Mouse (Mus musculus): Measurements from ENCODE around the gene Zfp36.

The Zfp36 gene

GRCm38 (mm10) chr7:28383606-28384005, 3.6 kb upstream of the Zfp36 start:
- no peak for DNase-seq

- DNase-seq: no peak
These were observed 2.9 kb upstream of the Zfp36 start for GRCm38 (mm10) chr7:28382981-28383396.

DNA sequence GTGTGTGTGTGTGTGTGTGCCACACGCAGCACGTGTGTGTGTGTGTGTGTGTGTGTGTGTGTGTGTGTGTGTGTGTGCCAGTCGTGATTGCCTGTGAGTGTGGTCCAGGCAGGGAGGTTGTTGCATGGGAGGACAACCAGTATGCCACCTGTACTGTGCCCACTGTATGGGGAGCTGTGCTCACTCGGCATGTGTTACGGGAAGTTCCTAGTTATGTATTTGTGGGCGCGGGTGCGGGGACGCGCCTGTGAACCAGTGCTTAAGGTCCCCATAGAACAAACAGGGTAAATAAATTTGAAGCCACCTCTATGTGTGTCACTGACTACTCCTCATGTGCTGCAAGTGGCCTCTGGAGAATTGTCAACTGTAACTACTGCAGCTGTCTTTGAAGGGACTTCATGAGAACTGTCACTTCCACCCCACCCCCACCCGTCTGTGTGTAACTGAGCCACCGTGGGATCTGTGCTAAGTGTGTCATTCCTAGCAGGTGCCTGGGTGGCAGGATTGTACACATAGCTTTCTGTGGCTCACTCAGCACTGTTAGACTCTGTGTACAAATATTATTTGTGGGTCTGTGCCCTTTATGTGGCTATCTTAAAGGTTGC, 2.4 kb upstream of the Zfp36 start:
- no peak for DNase-seq

DNA sequence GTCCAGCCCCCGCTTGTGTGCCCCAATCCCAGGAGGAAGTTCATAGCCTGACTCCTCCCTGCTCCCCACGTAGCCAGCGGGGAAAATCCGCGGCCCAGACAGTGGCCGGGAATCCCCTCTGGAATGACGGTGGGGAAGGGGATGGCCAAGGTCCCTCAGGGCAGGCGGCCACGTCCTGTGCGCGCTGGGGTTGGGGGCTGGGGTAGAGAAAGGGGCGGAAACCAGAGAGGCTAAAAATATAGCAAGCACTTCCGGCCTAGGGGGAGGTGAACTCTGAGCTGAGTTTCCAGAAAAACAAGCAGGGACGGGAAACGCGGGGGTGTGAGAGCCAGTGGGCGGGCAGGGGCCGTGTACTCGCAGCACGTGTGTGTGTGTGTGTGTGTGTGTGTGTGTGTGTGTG, 1.9 kb upstream of the Zfp36 start:
- DNase-seq: no peak

- DNase-seq: no peak
These were observed 1.2 kb upstream of the Zfp36 start for GRCm38 (mm10) chr7:28381017-28381790.

GRCm38 (mm10) chr7:28378769-28379651, 1.0 kb downstream of the Zfp36 start:
- DNase-seq: peak; percentile 69

- DNase-seq: peak; percentile 52
These were observed 1.9 kb downstream of the Zfp36 start for GRCm38 (mm10) chr7:28378066-28378690.

DNA sequence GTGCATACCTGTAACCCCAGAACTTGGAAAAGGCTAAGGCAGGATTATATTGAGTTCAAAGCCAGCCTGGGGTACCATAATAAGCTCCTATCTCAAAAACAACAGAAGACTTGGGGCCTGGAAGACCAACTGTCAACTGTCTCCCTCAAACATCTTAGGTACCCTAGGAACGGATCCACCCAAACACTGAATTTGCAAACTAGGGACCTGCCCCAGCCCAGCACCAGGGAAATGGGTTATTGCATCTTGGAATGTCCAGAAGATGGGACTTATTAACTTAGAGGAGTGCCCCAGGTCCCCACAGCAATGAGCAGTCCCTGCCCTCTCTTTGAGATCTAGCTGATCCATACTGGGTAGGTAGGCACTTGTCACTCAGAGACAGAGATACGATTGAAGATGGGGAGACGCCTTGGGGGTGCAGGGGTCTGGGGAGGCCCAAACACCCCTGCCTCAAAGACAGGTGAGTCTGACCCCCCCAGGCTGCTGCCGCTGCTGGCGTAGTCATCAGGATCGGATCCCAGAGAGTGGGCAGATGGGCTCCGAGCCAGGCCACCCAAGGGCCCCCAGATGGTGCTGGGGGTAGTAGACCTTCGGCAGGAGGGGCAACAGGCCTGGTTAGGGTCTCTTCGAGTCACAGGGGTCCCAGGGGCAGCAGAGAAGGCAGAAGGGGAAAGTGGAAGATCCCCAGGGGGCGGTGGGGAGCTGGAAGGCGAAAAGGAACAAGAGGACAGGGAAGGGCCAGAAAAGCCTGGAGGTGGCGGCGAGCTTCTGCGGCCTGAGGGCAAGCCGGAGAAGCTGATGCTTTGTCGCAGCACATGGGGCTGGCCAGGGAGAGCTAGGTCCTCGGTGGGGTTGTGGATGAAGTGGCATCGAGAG, 2.6 kb downstream of the Zfp36 start:
- peak; percentile 46 for DNase-seq

DNA sequence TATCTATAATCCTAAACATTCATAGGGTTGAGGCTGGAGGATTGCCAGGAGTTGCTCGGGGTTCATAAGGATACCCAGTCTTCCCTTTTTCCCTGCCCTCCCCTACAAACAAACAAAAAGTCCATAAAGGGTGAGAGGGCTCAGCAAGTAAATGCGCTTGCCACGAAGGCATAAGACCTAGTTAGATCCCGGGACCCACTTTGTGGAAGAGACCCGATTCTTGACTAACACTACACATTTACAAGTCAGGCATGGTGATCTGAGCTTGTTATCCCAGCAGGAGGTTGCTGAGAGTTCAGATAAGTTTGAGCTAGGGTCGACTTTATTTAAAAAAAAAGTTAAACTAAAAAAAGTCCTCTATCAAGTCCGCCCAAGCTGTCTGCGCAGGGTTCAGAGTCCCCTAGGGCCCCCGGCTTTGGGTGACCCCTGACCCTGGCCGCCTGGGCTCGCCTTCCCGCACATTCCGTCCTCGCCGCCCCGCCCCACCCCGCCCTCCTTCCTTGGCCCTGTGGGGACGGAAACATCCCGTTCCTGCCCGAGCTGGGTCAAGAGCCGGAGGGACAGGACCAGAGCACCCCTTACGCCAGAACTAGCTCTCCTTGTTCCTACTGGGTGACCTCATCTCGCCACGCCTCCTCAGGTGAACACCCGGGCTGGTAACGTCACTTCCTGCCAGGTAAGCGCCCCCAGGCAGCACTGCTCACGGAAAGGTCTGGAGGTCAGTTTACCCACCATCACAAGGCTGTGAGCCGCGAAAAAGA, 3.9 kb downstream of the Zfp36 start:
- no peak for DNase-seq

DNA sequence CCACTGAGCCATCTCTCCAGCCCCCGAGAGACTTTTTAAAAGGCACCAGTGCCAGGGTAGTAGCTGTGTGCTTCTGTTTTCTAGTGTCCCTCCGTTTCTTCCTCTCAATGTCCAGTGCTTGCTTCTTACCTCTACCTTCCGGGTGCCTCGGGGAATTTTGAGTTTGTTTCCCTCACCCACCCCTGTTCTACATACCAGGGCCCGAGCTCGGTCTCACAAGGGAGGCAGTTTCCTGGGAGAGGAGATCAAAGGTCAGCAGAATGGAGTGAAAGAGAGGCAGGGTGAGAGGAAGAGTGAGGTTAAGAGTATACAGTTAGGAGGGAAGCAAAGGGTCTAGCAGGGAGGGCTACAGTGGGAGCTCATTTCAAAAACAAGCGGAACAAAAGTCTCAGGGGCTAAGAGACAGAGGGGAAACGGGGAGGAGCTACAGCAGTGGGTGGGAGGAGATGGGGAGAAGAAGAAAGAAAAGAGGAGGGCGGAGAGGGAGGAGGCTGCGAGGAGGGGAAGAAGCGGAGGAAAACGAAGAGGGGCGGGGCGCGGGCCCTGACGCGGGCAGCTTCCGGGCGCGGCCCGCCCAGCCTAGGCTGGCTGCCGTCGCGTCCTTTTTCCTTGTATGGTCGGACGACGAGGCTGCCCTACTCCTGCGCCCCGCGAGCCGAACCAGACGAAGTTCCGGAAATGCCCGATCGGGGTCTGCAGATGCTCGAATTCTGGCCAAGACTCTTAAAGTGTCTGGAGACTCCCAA, 4.7 kb downstream of the Zfp36 start:
- DNase-seq: peak; percentile 60

- no peak for DNase-seq
These were observed 5.4 kb downstream of the Zfp36 start for GRCm38 (mm10) chr7:28374647-28375046.

DNA sequence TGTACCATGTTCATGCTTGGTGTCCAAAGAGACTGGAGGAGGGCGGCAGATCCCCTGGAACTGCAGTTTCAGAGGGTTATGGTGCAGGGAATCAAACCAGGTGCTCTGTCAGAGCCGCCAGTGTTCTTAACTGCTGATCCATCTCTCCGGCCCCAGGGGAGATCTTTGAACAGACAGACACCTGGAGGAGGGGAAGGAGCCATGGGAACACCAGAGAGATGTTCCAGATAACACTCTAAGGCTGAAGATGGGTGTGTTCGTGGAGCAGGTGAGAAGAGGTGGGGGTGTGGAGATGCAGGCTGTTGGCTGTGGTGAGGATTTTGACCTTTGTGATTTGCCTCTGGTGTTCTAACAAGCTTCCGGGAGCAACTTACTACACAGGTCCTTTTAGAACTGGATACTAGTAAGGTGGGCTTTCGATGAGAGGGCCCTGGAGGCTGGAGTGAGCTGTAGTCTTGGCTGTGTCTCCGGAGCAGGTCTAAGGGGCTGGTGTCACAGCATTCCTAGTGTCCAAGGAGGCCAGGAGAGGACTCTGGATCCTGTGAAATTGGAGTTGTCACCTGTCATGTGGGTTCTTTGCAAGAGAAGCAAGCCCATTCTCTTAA, 6.1 kb downstream of the Zfp36 start:
- no peak for DNase-seq

- peak; percentile 68 for DNase-seq
These were observed 6.9 kb downstream of the Zfp36 start for GRCm38 (mm10) chr7:28373131-28373581.

GRCm38 (mm10) chr7:28372251-28373108, 7.6 kb downstream of the Zfp36 start, which contains the start of gene Plekhg2:
Plekhg2 (minus strand) TSS chr7:28372599.
- peak; percentile 91 for DNase-seq

DNA sequence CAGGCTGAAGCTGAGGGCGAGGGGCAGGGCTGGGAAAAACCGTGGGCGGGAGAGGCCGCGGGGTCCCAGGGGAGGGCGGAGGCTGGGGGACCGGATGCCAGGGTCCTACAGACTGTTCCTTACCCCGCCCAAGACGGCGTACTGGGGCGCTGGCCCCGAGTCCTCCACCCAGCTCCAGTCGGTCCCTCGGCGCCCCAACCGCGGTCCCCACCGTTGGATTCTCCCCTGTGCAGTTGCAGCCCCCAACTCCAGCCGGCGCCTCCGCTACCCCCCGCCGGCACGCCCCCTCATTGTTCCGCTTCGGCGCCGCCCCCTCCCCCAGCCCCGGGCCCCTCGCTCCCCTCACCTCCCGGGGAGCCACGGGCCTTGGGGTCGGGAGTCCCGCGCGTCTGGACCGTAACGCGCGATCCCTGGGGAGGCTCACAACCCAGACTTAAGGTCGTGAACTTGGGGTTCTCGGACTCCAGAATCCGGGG, 8.5 kb downstream of the Zfp36 start:
- no peak for DNase-seq

DNA sequence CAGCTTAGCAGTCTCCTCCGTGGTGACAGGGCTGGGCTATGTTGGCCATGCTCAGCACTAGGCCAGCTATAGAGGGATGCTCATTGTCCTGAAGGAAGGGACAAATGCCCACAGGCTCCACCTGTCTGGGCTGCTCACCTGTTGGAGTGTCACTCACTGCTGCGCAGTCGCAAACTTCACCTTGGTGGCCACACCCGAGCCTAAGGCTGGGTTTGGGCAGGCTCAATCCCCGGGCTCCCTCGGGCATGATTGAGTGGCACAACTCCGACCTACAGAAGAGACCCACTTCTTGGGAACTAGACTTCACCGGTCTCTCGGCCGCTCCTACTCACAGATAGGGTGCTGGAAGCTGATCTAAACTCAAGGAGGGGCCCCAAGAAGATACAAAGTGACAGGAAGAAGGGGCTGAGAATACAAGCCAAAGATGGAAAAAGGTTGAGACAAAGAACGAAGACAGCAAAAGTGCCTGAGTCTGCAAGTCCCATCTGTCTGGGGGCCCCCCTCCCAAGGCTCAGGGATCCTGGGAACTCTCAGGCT, 9.0 kb downstream of the Zfp36 start:
- DNase-seq: no peak

- no peak for DNase-seq
These were observed 10.0 kb downstream of the Zfp36 start for GRCm38 (mm10) chr7:28370051-28370450.

GRCm38 (mm10) chr7:28368276-28368920, 11.7 kb downstream of the Zfp36 start:
- DNase-seq: no peak

Data from cerebellum, adult 11-12 months (tissue).